Mouse (Mus musculus) macrophage (primary cell): ENCODE results near the gene Tmem151b. TPM values are rescaled to one million over a fixed set of nuclear protein-coding genes. Genes with fewer than 3 reads are reported as not detected.

Experiments used
- H3K27ac ChIP-seq: fragments of 350-480 bp; formaldehyde crosslinking; 2 replicates; pipeline ENCODE4 v1.9.0; 2021
- H3K36me3 ChIP-seq: fragments of 350-480 bp; formaldehyde crosslinking; 2 replicates; pipeline ENCODE4 v1.9.0; 2021; ENCODE audit errors: inconsistent target
- H3K4me3 ChIP-seq: fragments of 350-480 bp; formaldehyde crosslinking; 2 replicates; pipeline ENCODE4 v1.9.0; 2021; ENCODE audit errors: inconsistent target
- H3K79me2 ChIP-seq: fragments of 350-480 bp; formaldehyde crosslinking; 2 replicates; pipeline ENCODE4 v1.9.0; 2021; ENCODE audit errors: inconsistent target
- WGBS: methylation state at CpG from one replicate; pipeline ENCODE4 v1.1.7; 2026; ENCODE audit warnings: inconsistent platforms; ENCODE audit not compliant: missing documents; 5-methylcytosine and 5-hydroxymethylcytosine counted together
- polyA plus RNA-seq: library from polyadenylated mRNA; stranded (reverse); fragments of 250-400 nt; gene quantifications from 3 replicates; pipeline ENCODE4 v1.2.4, GENCODE M21; 2018; ENCODE audit warnings: inconsistent platforms

Gene Tmem151b
- polyA plus RNA-seq, 1 experiment from 2014 or later, result 0.03 TPM

- WGBS, result 31% methylated on average over 13 of the region's 13 CpGs
- H3K36me3 ChIP-seq, result no peaks in the 10 kb centered on the region
- no peak overlapping the region for H3K27ac ChIP-seq
- no peaks in the 10 kb centered on the region for H3K79me2 ChIP-seq
- H3K4me3 ChIP-seq, result no peak overlapping the region
These were observed 19.1 kb downstream of the Tmem151b start for GRCm38 (mm10) chr17:45530346-45530782.

DNA sequence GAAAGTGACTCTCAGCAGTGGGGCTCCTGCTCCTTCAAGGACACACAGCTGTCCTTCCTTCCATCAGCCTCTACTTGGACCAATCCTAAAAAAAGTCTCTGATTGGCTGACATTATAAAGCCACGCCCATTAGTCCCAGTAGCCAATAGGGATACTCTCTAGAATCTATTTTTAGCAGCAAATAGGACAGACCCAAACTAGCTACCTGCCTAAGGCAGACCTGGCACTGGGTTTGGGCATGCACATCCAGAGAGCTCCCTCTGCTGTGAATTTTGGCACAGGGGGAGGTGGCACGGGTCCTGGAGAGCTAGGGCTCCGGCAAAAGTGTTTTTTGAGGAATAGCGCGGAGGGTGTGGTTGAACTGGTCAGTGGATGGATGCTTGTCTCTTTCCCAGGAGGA, 22.9 kb downstream of the Tmem151b start:
- Histone ChIP-seq H3K27ac (no peak overlapping the region), H3K4me3 (no peak overlapping the region), H3K36me3 (no peaks in the 10 kb centered on the region), H3K79me2 (no peaks in the 10 kb centered on the region)
- WGBS, result 58% methylated on average over 5 of the region's 5 CpGs

- H3K79me2 ChIP-seq, result no peaks in the 10 kb centered on the region
- 82% methylated on average over 3 of the region's 4 CpGs for WGBS
- no peaks in the 10 kb centered on the region for H3K36me3 ChIP-seq
- no peak overlapping the region for H3K27ac ChIP-seq
- no peak overlapping the region for H3K4me3 ChIP-seq
These were observed 24.5 kb downstream of the Tmem151b start for GRCm38 (mm10) chr17:45524961-45525360.

GRCm38 (mm10) chr17:45523263-45523662, 26.2 kb downstream of the Tmem151b start, which contains the start of gene Tcte1:
Gene Tcte1, plus strand, starts transcription at chr17:45523434.
- no peaks in the 10 kb centered on the region for H3K79me2 ChIP-seq
- no peak within 1 kb of the TSS for H3K4me3 ChIP-seq
- 10% methylated on average over 21 of the region's 21 CpGs for WGBS
- no peak within 1 kb of the TSS for H3K27ac ChIP-seq
- H3K36me3 ChIP-seq, result no peaks in the 10 kb centered on the region

GRCm38 (mm10) chr17:45520136-45520535, 29.3 kb downstream of the Tmem151b start:
- H3K27ac ChIP-seq, result no peak overlapping the region
- H3K4me3 ChIP-seq, result no peak overlapping the region
- no peaks in the 10 kb centered on the region for H3K79me2 ChIP-seq
- WGBS, result 97% methylated on average over 11 of the region's 11 CpGs
- H3K36me3 ChIP-seq, result no peaks in the 10 kb centered on the region

- no peak overlapping the region for H3K4me3 ChIP-seq
- 92% methylated on average over 12 of the region's 12 CpGs for WGBS
- H3K79me2 ChIP-seq, result no peaks in the 10 kb centered on the region
- no peak overlapping the region for H3K27ac ChIP-seq
- H3K36me3 ChIP-seq, result no peaks in the 10 kb centered on the region
These were observed 30.6 kb downstream of the Tmem151b start for GRCm38 (mm10) chr17:45518766-45519475.

GRCm38 (mm10) chr17:45517549-45518215, 31.8 kb downstream of the Tmem151b start:
- 74% methylated on average over 27 of the region's 28 CpGs for WGBS
- no peaks in the 10 kb centered on the region for H3K79me2 ChIP-seq
- no peaks in the 10 kb centered on the region for H3K36me3 ChIP-seq
- no peak overlapping the region for H3K27ac ChIP-seq
- H3K4me3 ChIP-seq, result no peak overlapping the region

DNA sequence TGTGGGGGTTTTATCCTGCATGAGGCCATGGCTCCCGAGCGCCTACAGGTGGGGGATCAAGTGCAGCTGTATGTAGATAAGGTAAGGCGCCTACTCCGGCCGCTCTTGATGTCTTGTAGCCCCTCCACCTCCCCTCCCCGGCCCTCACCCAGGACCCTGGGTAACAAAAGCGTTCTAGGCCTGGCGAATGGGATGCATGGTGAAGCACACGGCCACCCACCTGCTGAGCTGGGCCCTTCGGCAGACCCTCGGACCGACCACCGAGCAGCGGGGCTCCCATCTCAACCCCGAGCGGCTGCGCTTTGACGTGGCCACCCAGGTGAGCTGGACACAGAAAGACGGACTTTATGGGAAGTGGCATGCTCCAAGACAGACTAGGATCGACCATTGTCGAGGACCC, 32.3 kb downstream of the Tmem151b start:
- WGBS, result 92% methylated on average over 21 of the region's 21 CpGs
- H3K79me2 ChIP-seq, result no peaks in the 10 kb centered on the region
- no peaks in the 10 kb centered on the region for H3K36me3 ChIP-seq
- H3K27ac ChIP-seq, result no peak overlapping the region
- no peak overlapping the region for H3K4me3 ChIP-seq

DNA sequence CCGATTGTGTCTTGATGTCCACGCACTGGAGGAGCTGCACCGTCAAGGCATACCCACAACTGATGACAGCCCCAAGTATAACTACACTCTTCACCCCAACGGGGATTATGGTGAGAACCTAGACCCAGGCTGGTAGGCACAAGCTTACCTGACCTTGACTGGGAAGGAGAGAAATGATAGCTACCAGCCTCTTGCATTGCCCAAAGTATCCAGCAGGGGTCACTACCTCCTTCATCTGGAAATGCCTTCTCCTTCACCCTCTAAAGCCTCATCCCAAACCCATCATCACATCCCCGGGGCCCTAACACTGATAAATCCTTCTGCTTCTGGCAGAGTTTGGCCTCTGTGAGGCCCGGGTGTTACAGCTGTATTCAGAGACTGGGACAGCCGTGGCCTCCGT, 33.0 kb downstream of the Tmem151b start:
- WGBS, result 67% methylated on average over 8 of the region's 8 CpGs
- Histone ChIP-seq H3K4me3 (no peak overlapping the region), H3K79me2 (no peaks in the 10 kb centered on the region), H3K27ac (no peak overlapping the region), H3K36me3 (no peaks in the 10 kb centered on the region)

- Histone ChIP-seq H3K27ac (no peak overlapping the region), H3K4me3 (no peak overlapping the region), H3K36me3 (no peaks in the 10 kb centered on the region), H3K79me2 (no peaks in the 10 kb centered on the region)
- 97% methylated on average over 9 of the region's 10 CpGs for WGBS
These were observed 33.7 kb downstream of the Tmem151b start for GRCm38 (mm10) chr17:45515806-45516205.

DNA sequence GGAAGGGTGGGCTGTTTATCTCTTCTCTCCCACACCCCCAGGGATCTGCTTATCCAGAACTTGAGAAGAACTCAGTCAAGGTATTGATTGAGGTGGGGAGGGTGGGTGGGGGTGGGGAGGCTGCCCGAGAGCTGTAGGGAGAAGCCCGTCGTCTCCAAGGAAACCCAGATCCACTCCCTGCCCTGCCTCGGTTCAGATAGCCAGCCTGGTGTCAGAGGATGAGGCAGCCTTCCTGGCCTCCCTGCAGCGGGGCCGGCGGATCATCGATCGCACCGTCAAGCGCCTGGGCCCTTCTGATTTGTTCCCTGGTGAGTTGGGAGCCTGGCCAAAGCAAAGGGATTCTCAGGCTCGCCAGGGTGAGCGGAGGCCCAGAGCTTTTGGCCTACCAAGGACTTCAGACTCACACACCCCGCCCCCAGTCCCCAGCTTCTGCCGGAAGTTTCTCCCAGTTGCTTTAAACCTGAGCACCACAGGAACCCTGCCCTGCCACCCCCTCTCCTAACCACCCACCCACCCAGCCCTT, 34.2 kb downstream of the Tmem151b start:
- Histone ChIP-seq H3K36me3 (no peaks in the 10 kb centered on the region), H3K4me3 (no peak overlapping the region), H3K27ac (no peak overlapping the region), H3K79me2 (no peaks in the 10 kb centered on the region)
- WGBS, result 94% methylated on average over 14 of the region's 15 CpGs

GRCm38 (mm10) chr17:45511757-45512156, 37.7 kb downstream of the Tmem151b start:
- Histone ChIP-seq H3K4me3 (no peak overlapping the region), H3K27ac (no peak overlapping the region), H3K79me2 (no peaks in the 10 kb centered on the region), H3K36me3 (0 out of 2 replicates have a peak, but pooled peaks cover 8% of the 10 kb centered on the region)
- WGBS, result 96% methylated on average over 4 of the region's 4 CpGs

GRCm38 (mm10) chr17:45510871-45511270, 38.6 kb downstream of the Tmem151b start:
- WGBS, result 89% methylated on average over 4 of the region's 4 CpGs
- Histone ChIP-seq H3K27ac (no peak overlapping the region), H3K79me2 (no peaks in the 10 kb centered on the region), H3K36me3 (0 out of 2 replicates have a peak, but pooled peaks cover 8% of the 10 kb centered on the region), H3K4me3 (no peak overlapping the region)

DNA sequence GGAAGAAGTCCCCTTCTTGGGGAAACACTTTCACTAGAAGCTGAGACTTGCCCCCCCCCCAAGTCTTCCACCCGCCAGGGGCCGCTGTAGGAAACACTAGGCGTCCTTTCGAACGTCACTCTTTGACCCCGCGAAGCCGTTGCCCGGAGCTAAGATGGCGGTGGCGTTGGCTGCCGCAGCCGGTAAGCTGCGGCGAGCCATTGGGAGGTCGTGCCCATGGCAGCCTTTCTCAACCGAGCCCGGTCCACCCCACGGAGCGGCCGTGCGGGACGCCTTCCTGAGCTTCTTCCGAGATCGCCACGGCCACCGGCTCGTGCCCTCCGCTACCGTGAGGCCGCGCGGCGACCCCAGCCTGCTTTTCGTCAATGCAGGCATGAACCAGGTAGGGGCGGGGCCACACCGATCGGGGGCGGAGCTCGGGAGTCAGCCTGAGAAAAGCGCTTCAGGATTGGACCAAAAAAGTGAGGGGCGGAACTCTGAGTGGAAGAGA, 42.7 kb downstream of the Tmem151b start, which contains the start of gene Aars2:
Aars2 (plus strand) TSS at position 142 of the 490 bp plus-strand sequence.
- Histone ChIP-seq H3K27ac (no peak within 1 kb of the TSS), H3K4me3 (peak within 1 kb of the TSS; percentile 29), H3K79me2 (no peaks in the 10 kb centered on the region), H3K36me3 (0 out of 2 replicates have a peak, but pooled peaks cover 8% of the 10 kb centered on the region)
- WGBS, result under 1% methylated on average over 42 of the region's 42 CpGs
